Mouse (Mus musculus): ENCODE measurements around the gene Fam92b. TPM values are rescaled to one million over a fixed set of nuclear protein-coding genes. Genes with fewer than 3 reads are reported as not detected.

The Fam92b gene
- polyA plus RNA-seq, 1 experiment from 2014 or later = 1.2 TPM

GRCm38 (mm10) chr8:120208113-120208512, 30.8 kb upstream of the Fam92b start:
- WGBS = 79% methylated on average over 11 of the region's 11 CpGs
- Histone ChIP-seq H3K4me3 (no peak overlapping the region), H3K27ac (replicated peaks) (no peak overlapping the region), H3K4me2 (replicated peaks) (no peak overlapping the region), H3K36me3 (no peaks in the 10 kb centered on the region), H3K9me3 (no peaks in the 10 kb centered on the region), H3K27me3 (no peaks in the 10 kb centered on the region), H3K4me1 (0 out of 2 replicates have a peak, but pooled peaks cover 4% of the 10 kb centered on the region), H3K9ac (replicated peaks) (no peak overlapping the region)
- ATAC-seq (replicated peaks) = no peak

- H3K4me3 ChIP-seq = no peak overlapping the region
- no peak overlapping the region for H3K27ac ChIP-seq (replicated peaks)
- no peak for ATAC-seq (replicated peaks)
- no peaks in the 10 kb centered on the region for H3K27me3 ChIP-seq
- H3K4me1 ChIP-seq = 0 out of 2 replicates have a peak, but pooled peaks cover 4% of the 10 kb centered on the region
- no peaks in the 10 kb centered on the region for H3K36me3 ChIP-seq
- no peak overlapping the region for H3K4me2 ChIP-seq (replicated peaks)
- H3K9me3 ChIP-seq = no peaks in the 10 kb centered on the region
- 88% methylated on average over 8 of the region's 8 CpGs for WGBS
- H3K9ac ChIP-seq (replicated peaks) = no peak overlapping the region
Observed at GRCm38 (mm10) chr8:120207364-120207763, 30.1 kb upstream of the Fam92b start.

DNA sequence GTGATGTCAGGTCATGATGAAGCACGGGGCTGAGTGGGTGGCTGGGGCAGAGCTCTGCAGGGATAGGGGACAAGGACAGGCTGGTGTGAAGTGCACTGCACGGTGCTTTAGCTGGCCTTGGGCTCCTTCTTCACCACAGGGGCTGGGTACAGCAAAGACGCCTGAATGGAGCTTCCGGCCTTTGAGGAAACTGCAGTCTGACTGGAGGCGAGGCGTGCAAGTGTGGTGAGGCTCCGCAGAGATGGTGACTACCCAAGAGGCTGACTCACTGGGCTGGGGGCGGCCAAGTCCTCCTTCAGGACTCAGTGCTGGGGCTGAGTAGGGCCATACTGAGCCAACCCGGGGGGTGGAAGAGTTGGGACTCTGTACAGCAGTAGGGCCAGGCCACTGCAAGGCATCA, 28.6 kb upstream of the Fam92b start:
- no peak for ATAC-seq (replicated peaks)
- 89% methylated on average over 9 of the region's 9 CpGs for WGBS

DNA sequence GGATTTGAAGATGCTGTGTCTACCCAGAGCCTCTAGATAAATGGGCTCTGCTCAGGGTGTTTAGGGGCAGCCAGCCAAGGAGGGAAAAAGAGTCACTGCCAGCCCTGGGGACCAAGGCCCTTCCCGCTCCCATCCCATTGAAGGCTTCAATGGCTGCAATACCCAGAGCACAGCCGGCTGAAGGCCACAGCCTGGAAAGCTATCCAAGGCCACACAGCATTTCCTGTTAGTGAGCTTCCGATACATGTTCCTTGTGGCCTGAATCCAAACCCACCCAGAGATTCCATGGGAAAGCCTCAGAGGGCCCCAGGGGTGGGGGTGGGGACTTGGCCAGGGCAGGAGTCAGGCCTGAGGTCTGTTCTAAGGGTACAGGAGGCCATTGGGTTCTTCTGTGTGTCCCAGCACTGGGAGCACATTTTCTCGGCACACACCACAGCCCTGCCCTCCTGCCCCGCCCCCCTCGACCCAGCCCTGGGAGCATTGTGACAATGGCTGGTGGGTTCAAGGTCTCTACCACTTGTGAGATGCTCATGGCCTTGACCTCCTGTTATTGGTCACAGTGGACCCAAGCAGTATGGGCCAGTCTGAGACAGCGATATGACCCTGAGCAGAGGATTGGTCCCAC, 27.6 kb upstream of the Fam92b start:
- ATAC-seq (replicated peaks) = no peak
- WGBS = 76% methylated on average over 7 of the region's 7 CpGs

More for the DNA sequence above, 28.6 kb upstream of the Fam92b start:
- Histone ChIP-seq H3K9me3 (no peaks in the 10 kb centered on the region), H3K27me3 (no peaks in the 10 kb centered on the region), H3K36me3 (no peaks in the 10 kb centered on the region), H3K4me2 (replicated peaks) (no peak overlapping the region), H3K4me3 (no peak overlapping the region), H3K27ac (replicated peaks) (no peak overlapping the region), H3K9ac (replicated peaks) (no peak overlapping the region), H3K4me1 (0 out of 2 replicates have a peak, but pooled peaks cover 4% of the 10 kb centered on the region)

GRCm38 (mm10) chr8:120202546-120202945, 25.3 kb upstream of the Fam92b start:
- WGBS = 76% methylated on average over 3 of the region's 3 CpGs
- Histone ChIP-seq H3K4me3 (no peak overlapping the region), H3K9ac (replicated peaks) (no peak overlapping the region), H3K4me1 (no peaks in the 10 kb centered on the region), H3K27me3 (no peaks in the 10 kb centered on the region), H3K36me3 (no peaks in the 10 kb centered on the region), H3K27ac (replicated peaks) (no peak overlapping the region), H3K4me2 (replicated peaks) (no peak overlapping the region), H3K9me3 (no peaks in the 10 kb centered on the region)
- ATAC-seq (replicated peaks) = no peak

More for the DNA sequence above, 27.6 kb upstream of the Fam92b start:
- Histone ChIP-seq H3K36me3 (no peaks in the 10 kb centered on the region), H3K4me2 (replicated peaks) (no peak overlapping the region), H3K9me3 (no peaks in the 10 kb centered on the region), H3K27me3 (no peaks in the 10 kb centered on the region), H3K27ac (replicated peaks) (no peak overlapping the region), H3K4me3 (no peak overlapping the region), H3K4me1 (no peaks in the 10 kb centered on the region), H3K9ac (replicated peaks) (no peak overlapping the region)

DNA sequence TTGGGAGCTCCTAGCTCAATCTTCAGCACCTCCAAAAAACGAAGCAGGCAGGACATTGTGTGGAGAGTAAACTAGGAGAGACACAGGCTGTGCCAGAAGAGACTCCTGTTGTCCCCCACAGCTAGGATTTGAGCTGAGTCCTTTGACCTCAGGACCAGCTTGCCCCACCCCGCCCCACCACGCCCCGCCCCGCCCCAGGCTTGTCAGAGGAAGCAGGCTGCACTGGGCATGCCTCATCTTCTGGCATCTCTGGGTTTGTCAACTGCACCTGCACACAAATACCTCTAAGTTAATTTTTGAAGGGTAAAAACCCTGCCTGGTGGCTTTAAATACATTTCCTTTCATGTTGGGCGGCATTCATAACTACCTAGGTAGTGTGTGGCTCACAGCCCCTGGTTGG, 24.1 kb upstream of the Fam92b start:
- Histone ChIP-seq H3K9me3 (no peaks in the 10 kb centered on the region), H3K9ac (replicated peaks) (no peak overlapping the region), H3K4me1 (no peaks in the 10 kb centered on the region), H3K27me3 (no peaks in the 10 kb centered on the region), H3K27ac (replicated peaks) (no peak overlapping the region), H3K36me3 (no peaks in the 10 kb centered on the region), H3K4me3 (no peak overlapping the region), H3K4me2 (replicated peaks) (no peak overlapping the region)
- no peak for ATAC-seq (replicated peaks)
- WGBS = 90% methylated on average over 6 of the region's 6 CpGs

DNA sequence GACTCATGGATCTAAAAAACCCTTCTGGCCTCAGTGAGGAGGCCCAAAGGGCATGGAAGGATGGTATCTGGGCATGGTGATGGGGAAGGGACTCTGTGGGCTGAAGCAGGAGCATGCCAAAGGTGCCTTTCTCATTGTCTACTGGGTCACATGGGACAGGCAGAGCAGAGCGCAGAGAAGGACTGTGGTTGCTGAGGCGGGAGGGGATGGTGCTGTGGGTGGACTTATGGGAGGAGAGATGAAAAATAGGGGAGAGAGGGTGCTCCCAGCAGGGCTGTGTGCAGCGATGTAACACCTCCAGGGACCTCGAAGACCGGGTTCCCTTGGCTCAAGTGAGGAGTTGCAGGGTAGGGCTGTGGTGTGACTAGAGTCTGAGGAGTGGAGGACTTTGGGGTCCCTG, 14.9 kb upstream of the Fam92b start:
- ATAC-seq (replicated peaks) = no peak
- Histone ChIP-seq H3K27me3 (no peaks in the 10 kb centered on the region), H3K4me1 (peaks cover 12% of the 10 kb centered on the region), H3K4me2 (replicated peaks) (no peak overlapping the region), H3K9me3 (no peaks in the 10 kb centered on the region), H3K27ac (replicated peaks) (no peak overlapping the region), H3K36me3 (no peaks in the 10 kb centered on the region), H3K4me3 (no peak overlapping the region), H3K9ac (replicated peaks) (no peak overlapping the region)
- WGBS = 96% methylated on average over 5 of the region's 5 CpGs

- no peaks in the 10 kb centered on the region for H3K9me3 ChIP-seq
- H3K4me1 ChIP-seq = peaks cover 15% of the 10 kb centered on the region
- peak; percentile 33; the same call in 1 of the 2 replicates for ATAC-seq (replicated peaks)
- no peaks in the 10 kb centered on the region for H3K36me3 ChIP-seq
- H3K27ac ChIP-seq (replicated peaks) = peak overlapping the region; percentile 70
- H3K9ac ChIP-seq (replicated peaks) = no peak overlapping the region
- no peak overlapping the region for H3K4me2 ChIP-seq (replicated peaks)
- H3K4me3 ChIP-seq = no peak overlapping the region
- H3K27me3 ChIP-seq = no peaks in the 10 kb centered on the region
- 56% methylated on average over 5 of the region's 5 CpGs for WGBS
Observed at GRCm38 (mm10) chr8:120191633-120192032, 14.4 kb upstream of the Fam92b start.

DNA sequence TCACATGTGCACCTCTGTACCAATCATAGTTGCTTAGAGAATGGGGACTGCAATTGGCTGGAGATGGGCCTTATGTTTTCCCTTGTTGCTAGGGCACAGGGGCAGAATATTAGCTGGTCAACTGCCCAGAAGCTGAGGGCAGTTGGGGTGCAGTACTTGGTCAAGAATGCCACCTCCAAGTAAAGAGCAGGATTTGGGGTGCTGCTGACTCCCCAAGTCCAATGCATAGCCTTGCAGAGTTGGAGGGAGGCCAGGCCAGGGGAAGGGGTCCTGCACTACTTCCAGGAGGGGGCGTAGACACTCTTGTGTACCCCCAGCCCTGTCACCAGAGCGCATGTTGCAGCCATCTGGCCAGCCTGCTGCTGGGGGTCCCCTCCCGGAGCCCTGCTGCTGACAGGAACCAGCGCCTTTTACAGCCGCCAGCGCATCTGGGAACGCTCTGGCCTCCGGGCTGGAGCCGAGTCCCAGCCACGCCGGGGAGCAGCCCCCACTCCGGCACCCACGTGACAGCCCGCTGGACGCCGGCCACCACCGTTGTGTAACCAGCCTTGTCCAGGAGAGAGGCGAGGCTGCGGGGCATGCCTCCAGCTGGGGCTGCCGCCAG, 13.6 kb upstream of the Fam92b start:
- no peaks in the 10 kb centered on the region for H3K9me3 ChIP-seq
- H3K27ac ChIP-seq (replicated peaks) = peak overlapping the region; percentile 70
- H3K36me3 ChIP-seq = no peaks in the 10 kb centered on the region
- H3K4me3 ChIP-seq = peak overlapping the region; percentile 19
- H3K4me2 ChIP-seq (replicated peaks) = peak overlapping the region; percentile 37
- H3K27me3 ChIP-seq = no peaks in the 10 kb centered on the region
- 55% methylated on average over 20 of the region's 20 CpGs for WGBS
- peak; percentile 77 for ATAC-seq (replicated peaks)
- H3K4me1 ChIP-seq = peaks cover 22% of the 10 kb centered on the region
- 0 out of 2 replicates have a peak overlapping the region, but pooled peaks have one; percentile 10 for H3K9ac ChIP-seq (replicated peaks)

DNA sequence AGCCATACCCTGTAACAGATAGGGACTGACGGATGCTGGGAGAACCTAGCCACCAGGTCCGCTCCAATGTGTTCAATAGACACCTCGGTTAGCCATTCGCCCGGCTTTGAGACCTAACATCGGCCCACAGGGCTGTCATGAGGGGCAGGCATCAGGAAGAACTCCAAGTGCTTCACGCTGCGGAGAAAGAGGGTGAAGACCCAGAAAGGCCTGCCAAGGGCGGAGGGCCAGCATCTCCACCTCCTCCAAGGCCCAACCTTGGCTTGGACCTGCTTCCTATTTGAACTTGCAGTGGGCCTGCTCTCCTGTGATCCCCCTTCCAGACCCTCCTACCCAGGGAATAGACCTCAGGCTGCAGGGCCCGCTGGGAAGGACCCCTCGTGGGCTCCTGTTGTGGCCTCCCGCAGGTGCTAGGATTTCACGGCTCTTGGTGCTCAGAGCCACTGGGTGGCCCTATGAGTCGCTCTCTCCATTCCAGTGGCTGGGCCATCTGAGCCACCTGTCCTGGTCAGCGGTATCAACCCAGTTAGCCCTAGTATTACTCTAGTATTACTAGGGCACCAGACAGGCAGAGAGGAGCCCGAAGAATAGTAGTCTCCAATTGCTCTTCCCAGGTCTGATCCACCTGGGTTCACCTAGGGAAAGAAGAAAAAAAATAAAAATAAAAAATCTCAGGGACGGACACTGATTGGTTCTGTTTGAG, 13.0 kb upstream of the Fam92b start:
- Histone ChIP-seq H3K9me3 (no peaks in the 10 kb centered on the region), H3K36me3 (no peaks in the 10 kb centered on the region), H3K4me3 (no peak overlapping the region), H3K4me1 (peaks cover 28% of the 10 kb centered on the region), H3K4me2 (replicated peaks) (no peak overlapping the region; the same call in 1 of the 2 replicates), H3K27ac (replicated peaks) (no peak overlapping the region), H3K9ac (replicated peaks) (no peak overlapping the region), H3K27me3 (no peaks in the 10 kb centered on the region)
- 0 out of 2 replicates have a peak, but pooled peaks have one; percentile 4 for ATAC-seq (replicated peaks)
- 79% methylated on average over 17 of the region's 17 CpGs for WGBS

DNA sequence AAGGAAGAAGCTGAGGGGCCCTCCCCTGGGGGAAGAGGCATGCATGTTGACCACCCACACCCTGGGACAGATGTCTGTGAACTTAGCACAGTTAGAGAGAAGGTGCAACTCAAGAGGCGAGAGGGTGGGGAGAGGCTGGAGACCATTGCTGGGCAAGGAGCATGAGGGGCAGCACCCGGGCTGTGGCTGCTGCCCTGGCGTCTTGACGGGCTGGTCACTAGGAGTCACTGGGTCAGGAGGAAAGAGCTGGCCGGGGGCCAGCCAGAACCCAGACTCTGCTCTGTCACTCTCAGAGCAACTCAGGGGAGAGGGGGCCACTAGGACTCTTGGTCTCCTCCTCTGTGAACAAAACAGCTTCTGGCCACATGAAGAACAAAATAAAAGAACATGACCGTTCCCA, 12.2 kb upstream of the Fam92b start:
- H3K4me2 ChIP-seq (replicated peaks) = no peak overlapping the region
- no peak overlapping the region for H3K27ac ChIP-seq (replicated peaks)
- H3K36me3 ChIP-seq = no peaks in the 10 kb centered on the region
- WGBS = 80% methylated on average over 6 of the region's 6 CpGs
- no peaks in the 10 kb centered on the region for H3K9me3 ChIP-seq
- no peaks in the 10 kb centered on the region for H3K27me3 ChIP-seq
- H3K4me3 ChIP-seq = no peak overlapping the region
- H3K9ac ChIP-seq (replicated peaks) = no peak overlapping the region
- peaks cover 35% of the 10 kb centered on the region for H3K4me1 ChIP-seq
- ATAC-seq (replicated peaks) = no peak

DNA sequence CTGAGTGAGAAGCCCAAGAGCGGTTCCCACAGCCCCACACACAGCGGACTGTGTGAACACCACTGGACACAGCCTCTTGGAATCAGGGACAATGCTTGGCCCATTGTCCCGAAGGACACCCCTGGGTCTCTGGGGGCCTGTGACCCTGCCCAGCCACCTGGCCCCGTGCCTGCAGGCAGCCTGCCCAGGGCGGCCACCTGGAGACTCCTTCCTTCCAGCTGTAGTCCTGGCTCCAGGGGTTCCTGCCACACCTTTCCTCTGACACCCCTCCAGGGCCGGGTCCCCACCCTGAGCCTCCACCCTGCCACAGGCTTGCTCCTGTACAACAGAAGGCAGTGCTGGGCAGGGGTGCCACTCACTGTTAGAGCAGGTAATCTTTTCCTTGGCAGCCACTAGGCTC, 11.2 kb upstream of the Fam92b start:
- 79% methylated on average over 6 of the region's 6 CpGs for WGBS
- no peak overlapping the region for H3K9ac ChIP-seq (replicated peaks)
- H3K4me3 ChIP-seq = no peak overlapping the region
- H3K36me3 ChIP-seq = no peaks in the 10 kb centered on the region
- no peak for ATAC-seq (replicated peaks)
- peaks cover 41% of the 10 kb centered on the region for H3K4me1 ChIP-seq
- H3K9me3 ChIP-seq = no peaks in the 10 kb centered on the region
- H3K27ac ChIP-seq (replicated peaks) = no peak overlapping the region
- no peaks in the 10 kb centered on the region for H3K27me3 ChIP-seq
- no peak overlapping the region for H3K4me2 ChIP-seq (replicated peaks)
